Mouse (Mus musculus) kidney, embryonic 15.5 days (tissue): ENCODE results near the gene Zfp580. TPM values are rescaled to one million over a fixed set of nuclear protein-coding genes. Genes with fewer than 3 reads are reported as not detected.

Experiments used
- ATAC-seq: fragments of 200-750 bp; cut with Nextera tagmentation; replicated peaks from 2 replicates; pipeline ENCODE4 v1.8.0; 2017; ENCODE audit warnings: moderate TSS enrichment; ENCODE audit not compliant: low FRiP score
- H3K27ac ChIP-seq: fragments of 300-500 bp; sonication (generic); 2 replicates; pipeline ENCODE4 v1.5.1; 2015; ENCODE audit warnings: mild to moderate bottlenecking, inconsistent platforms
- H3K27me3 ChIP-seq: fragments of 300-500 bp; sonication (generic); 2 replicates; pipeline ENCODE4 v1.6.1; 2015; ENCODE audit warnings: inconsistent platforms
- H3K36me3 ChIP-seq: fragments of 300-500 bp; sonication (generic); 2 replicates; pipeline ENCODE4 v1.6.1; 2015; ENCODE audit warnings: inconsistent platforms
- H3K4me1 ChIP-seq: fragments of 300-500 bp; sonication (generic); 2 replicates; pipeline ENCODE4 v1.6.1; 2015; ENCODE audit warnings: inconsistent platforms
- H3K4me2 ChIP-seq: fragments of 300-500 bp; sonication (generic); 2 replicates; pipeline ENCODE4 v1.6.1; 2015; ENCODE audit warnings: moderate library complexity, mild to moderate bottlenecking, inconsistent platforms
- H3K4me3 ChIP-seq: fragments of 300-500 bp; sonication (generic); replicated peaks from 2 replicates; pipeline ENCODE4 v1.5.1; 2015; ENCODE audit warnings: mild to moderate bottlenecking, inconsistent platforms
- H3K9ac ChIP-seq: fragments of 300-500 bp; sonication (generic); 2 replicates; pipeline ENCODE4 v1.6.1; 2015; ENCODE audit warnings: mild to moderate bottlenecking, inconsistent platforms
- H3K9me3 ChIP-seq: fragments of 300-500 bp; sonication (generic); replicated peaks from 2 replicates; pipeline ENCODE4 v1.6.1; 2016; ENCODE audit warnings: inconsistent platforms
- WGBS: fragments of 180-500 bp; shearing (Covaris S2); methylation state at CpG from one replicate; pipeline ENCODE4 v1.1.7; 2015; ENCODE audit warnings: mixed read lengths; 5-methylcytosine and 5-hydroxymethylcytosine counted together
- polyA plus RNA-seq: library from polyadenylated mRNA; unstranded; fragments of >200 nt; fragmentation: Nextera tagmentation; extraction: Ambion mirVana; gene quantifications from 2 replicates; pipeline ENCODE4 v1.2.1, GENCODE M21; 2015

Gene Zfp580
- polyA plus RNA-seq, 1 experiment from 2014 or later, result 41.0 TPM

DNA sequence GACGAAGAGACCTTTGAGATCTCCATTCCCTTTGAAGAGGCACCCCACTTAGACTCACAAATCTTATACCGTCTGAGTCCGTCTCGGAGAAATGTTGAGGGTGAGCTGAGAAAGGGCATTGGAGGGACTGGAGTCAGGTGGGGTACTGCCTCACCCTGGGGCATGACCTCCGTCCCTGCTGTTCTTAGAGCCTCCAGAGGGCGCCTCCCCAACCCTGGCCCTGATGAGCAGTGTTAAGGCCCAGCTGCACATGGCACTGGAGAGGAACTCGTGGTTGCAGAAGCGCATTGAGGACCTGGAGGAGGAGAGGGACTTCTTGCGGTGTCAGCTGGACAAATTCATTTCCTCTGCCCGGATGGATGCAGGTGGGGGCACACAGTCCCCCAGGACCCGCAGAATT is 6.5 kb downstream of the Zfp580 start:
- no peak overlapping the region for H3K9ac ChIP-seq
- peaks cover 54% of the 10 kb centered on the region for H3K27me3 ChIP-seq
- ATAC-seq, result no peak
- 27% methylated on average over 11 of the region's 11 CpGs for WGBS
- H3K9me3 ChIP-seq, result no peaks in the 10 kb centered on the region
- peaks cover 62% of the 10 kb centered on the region for H3K4me1 ChIP-seq
- no peaks in the 10 kb centered on the region for H3K36me3 ChIP-seq
- H3K4me2 ChIP-seq, result peak overlapping the region; percentile 88
- 0 out of 2 replicates have a peak overlapping the region, but pooled peaks have one; percentile 56 for H3K27ac ChIP-seq
- peak overlapping the region; percentile 61 for H3K4me3 ChIP-seq

DNA sequence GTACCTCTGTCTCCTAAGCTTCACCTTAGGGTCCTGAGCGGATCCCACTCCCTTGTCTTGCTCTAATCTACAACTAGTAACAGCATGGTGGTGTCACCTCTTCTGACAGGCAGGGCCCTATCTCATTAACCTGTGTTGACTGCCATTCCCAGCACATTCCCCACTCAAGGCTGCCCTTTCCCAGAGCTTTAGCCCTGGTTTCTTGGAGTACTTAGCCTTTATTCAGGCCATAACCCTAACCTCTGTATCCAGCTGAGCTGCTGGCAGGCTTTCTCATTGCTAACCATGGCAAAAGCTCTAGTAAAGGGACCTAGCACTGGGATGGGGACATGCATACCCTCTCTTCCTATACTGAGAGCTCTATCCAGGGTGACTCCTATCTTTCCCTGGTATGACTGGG is 7.3 kb downstream of the Zfp580 start:
- Histone ChIP-seq H3K4me2 (no peak overlapping the region), H3K9ac (no peak overlapping the region), H3K4me3 (no peak overlapping the region), H3K36me3 (no peaks in the 10 kb centered on the region), H3K27me3 (peaks cover 46% of the 10 kb centered on the region), H3K27ac (no peak overlapping the region), H3K9me3 (no peaks in the 10 kb centered on the region), H3K4me1 (peaks cover 59% of the 10 kb centered on the region)
- 88% methylated on average over 1 of the region's 1 CpGs for WGBS
- no peak for ATAC-seq

DNA sequence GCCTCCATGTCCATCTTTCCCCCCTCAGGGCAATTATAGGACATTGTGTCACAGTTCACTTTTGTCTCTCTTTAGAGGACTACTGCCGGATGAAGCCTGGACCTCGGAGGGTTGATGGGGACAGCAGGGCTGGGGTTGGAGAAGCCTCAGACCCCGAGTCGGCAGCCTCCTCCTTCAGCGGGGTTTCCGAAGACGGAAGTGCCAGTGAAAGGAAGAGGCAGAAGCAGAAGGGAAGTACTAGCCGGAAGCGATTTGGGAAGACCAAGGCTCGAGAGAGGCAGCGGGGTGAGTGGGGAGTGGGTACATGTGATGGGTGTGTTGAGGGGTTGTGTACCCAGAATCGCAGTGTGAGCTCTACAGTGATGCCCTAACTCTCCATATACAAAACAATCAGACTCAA is 8.1 kb downstream of the Zfp580 start:
- Histone ChIP-seq H3K27ac (peak overlapping the region; percentile 100), H3K4me3 (0 out of 2 replicates have a peak overlapping the region, but pooled peaks have one; percentile 78)
- no peak for ATAC-seq

DNA sequence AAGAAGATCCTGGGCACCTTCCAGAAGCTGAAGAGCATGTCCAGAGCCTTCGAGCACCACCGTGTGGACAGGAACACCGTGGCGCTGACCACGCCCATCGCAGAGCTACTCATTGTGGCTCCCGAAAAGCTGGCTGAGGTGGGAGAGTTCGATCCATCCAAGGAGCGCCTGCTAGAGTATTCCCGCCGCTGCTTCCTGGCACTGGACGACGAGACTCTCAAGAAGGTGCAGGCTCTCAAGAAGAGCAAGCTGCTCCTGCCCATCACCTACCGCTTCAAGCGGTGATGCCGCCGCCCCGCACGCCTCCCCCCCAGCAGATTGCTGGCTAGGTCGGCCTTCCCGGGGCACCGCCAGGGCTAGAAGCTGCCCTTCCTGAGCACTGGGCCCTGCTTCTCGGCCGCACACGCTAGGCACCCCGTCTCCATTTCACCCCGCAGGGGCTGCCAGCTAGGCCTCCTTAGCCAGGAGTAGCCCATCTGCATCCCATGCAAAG is 8.9 kb downstream of the Zfp580 start:
- WGBS, result 2% methylated on average over 27 of the region's 27 CpGs
- ATAC-seq, result peak; percentile 22
- H3K36me3 ChIP-seq, result peaks cover 2% of the 10 kb centered on the region

More for the DNA sequence above, 8.1 kb downstream of the Zfp580 start:
- H3K4me1 ChIP-seq, result peaks cover 59% of the 10 kb centered on the region
- WGBS, result 94% methylated on average over 12 of the region's 12 CpGs
- no peaks in the 10 kb centered on the region; the same call in 1 of the 2 replicates for H3K36me3 ChIP-seq
- no peak overlapping the region for H3K4me2 ChIP-seq
- H3K9ac ChIP-seq, result no peak overlapping the region
- H3K9me3 ChIP-seq, result no peaks in the 10 kb centered on the region
- H3K27me3 ChIP-seq, result peaks cover 38% of the 10 kb centered on the region

DNA sequence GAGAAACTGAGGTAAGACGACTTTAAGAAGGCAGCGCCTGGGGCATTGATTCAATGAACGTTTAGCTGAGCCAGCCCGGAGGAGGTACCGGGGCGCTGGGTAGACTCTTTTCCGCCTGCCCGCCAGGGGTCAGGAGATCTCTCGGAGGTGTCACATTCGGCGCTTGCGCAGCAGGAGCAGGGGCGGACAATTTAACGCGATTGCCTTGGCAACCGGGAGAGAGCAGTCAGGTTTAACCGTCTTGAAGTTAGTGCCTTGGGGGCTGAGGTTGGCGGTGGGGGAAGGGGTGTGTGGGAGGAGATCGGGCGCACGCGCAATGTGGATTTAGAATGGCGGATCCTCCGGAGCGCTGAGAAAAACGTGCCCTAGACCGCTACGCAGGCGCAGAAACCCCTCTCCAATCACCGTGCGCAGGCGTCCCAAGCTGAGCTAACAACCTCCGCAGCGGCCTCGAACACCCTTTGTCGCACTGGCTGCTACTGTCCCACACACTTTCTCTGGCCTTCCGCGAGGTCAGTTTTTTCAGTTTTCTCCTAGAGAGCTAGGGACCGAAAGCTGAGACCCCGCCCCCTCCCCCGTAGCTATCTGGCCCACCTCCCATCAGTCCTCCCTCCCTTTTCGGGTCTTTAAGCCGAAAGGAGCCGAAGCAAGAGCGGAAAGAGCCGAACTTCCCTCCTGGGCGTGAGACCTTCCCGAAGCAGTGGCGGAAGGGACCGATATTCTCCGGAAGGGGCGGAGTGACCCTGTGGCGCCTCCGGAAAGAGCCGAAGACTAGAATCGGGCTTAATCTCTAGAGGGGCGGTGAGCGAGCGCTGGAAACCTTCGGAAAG is 9.8 kb downstream of the Zfp580 start:
- under 1% methylated on average over 60 of the region's 60 CpGs for WGBS

More for the DNA sequence above, 8.9 kb downstream of the Zfp580 start:
- H3K9ac ChIP-seq, result peak overlapping the region; percentile 96
- H3K4me3 ChIP-seq, result peak overlapping the region; percentile 78
- peaks cover 61% of the 10 kb centered on the region for H3K4me1 ChIP-seq
- peaks cover 29% of the 10 kb centered on the region for H3K27me3 ChIP-seq
- H3K27ac ChIP-seq, result peak overlapping the region; percentile 100
- peak overlapping the region; percentile 92 for H3K4me2 ChIP-seq
- no peaks in the 10 kb centered on the region for H3K9me3 ChIP-seq

DNA sequence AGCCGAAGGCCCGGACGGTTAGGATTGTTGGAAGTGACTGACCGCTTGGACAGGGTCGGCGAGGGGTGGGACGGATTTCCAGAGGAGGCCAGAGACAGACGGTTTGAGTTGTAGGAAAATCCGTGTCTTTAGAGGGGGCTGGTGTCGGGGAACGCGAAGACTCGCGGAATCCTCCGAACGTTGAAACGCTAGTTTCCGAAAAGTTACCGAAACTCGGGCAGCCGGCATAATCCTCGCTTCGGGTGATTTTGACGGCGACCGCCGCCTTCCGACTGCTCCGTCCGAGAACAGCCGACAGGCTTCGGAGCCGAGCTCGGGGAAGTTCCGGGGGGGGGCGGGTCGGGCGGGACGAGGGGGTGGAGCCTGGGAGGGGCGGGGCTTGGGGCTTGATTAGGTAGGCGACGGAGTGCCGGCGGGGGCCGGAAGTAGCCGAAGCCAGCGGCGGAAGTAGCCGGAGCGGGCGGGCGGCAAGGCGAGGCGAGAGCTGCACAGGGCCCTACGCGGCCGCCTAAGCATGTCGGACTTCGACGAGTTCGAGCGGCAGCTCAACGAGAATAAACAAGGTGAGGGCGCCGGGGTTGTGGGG is 10.5 kb downstream of the Zfp580 start, which contains the start of gene U2af2:
Gene U2af2 (plus strand): TSS at position 370 of the 586 bp plus-strand sequence.
- H3K4me3 ChIP-seq, result peak within 1 kb of the TSS; percentile 78
- H3K4me1 ChIP-seq, result peaks cover 63% of the 10 kb centered on the region
- H3K27ac ChIP-seq, result peak within 1 kb of the TSS; percentile 100
- H3K4me2 ChIP-seq, result peak within 1 kb of the TSS; percentile 92
- WGBS, result under 1% methylated on average over 64 of the region's 65 CpGs
- ATAC-seq, result peak; percentile 85
- H3K27me3 ChIP-seq, result peaks cover 16% of the 10 kb centered on the region
- H3K9ac ChIP-seq, result peak within 1 kb of the TSS; percentile 96
- H3K9me3 ChIP-seq, result no peaks in the 10 kb centered on the region
- peaks cover 18% of the 10 kb centered on the region for H3K36me3 ChIP-seq

More for the DNA sequence above, 9.8 kb downstream of the Zfp580 start:
- H3K9me3 ChIP-seq, result no peaks in the 10 kb centered on the region
- peak overlapping the region; percentile 92 for H3K4me2 ChIP-seq
- ATAC-seq, result peak; percentile 91
- peaks cover 10% of the 10 kb centered on the region for H3K36me3 ChIP-seq
- H3K9ac ChIP-seq, result peak overlapping the region; percentile 96
- H3K4me1 ChIP-seq, result peaks cover 67% of the 10 kb centered on the region
- peak overlapping the region; percentile 100 for H3K27ac ChIP-seq
- peak overlapping the region; percentile 78 for H3K4me3 ChIP-seq
- peaks cover 20% of the 10 kb centered on the region for H3K27me3 ChIP-seq

DNA sequence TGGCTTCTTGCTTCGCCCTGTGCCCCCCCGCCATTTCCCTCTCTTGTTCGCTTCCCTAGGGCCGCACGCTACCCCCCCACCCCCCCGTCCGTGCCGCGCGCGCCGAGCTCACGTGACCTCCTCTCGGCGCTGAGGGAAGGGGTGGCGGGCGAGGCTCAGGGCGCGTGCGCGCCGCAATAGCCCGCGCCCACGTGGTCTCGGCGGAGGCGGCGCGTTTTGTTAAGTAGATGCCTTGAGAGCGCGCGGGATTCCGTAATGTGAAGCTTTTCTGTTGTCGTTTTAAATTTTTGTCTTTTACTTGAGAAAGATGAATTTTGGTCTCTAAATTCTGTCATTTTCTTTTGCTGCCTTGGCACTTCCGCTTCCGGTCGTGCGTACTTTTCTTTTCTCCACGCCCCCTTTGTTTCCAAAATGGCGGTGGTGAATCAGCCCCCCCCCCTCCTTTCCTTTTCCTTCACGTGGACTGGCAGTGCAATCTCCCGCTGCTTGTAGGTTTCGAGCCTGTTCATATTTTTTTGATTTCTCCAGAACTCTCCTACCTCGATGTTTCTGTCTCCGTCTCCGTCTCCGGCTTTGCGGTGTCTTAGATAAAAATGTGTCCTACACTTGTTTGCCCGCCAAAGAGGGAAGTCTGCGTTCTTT is 11.1 kb downstream of the Zfp580 start:
- H3K27me3 ChIP-seq, result peaks cover 10% of the 10 kb centered on the region
- peak overlapping the region; percentile 100 for H3K27ac ChIP-seq
- H3K4me1 ChIP-seq, result peaks cover 57% of the 10 kb centered on the region
- H3K36me3 ChIP-seq, result peaks cover 24% of the 10 kb centered on the region
- peak overlapping the region; percentile 92 for H3K4me2 ChIP-seq
- peak overlapping the region; percentile 96 for H3K9ac ChIP-seq
- peak; percentile 47 for ATAC-seq
- H3K9me3 ChIP-seq, result no peaks in the 10 kb centered on the region
- WGBS, result 0% methylated on average over 47 of the region's 51 CpGs
- peak overlapping the region; percentile 78 for H3K4me3 ChIP-seq

DNA sequence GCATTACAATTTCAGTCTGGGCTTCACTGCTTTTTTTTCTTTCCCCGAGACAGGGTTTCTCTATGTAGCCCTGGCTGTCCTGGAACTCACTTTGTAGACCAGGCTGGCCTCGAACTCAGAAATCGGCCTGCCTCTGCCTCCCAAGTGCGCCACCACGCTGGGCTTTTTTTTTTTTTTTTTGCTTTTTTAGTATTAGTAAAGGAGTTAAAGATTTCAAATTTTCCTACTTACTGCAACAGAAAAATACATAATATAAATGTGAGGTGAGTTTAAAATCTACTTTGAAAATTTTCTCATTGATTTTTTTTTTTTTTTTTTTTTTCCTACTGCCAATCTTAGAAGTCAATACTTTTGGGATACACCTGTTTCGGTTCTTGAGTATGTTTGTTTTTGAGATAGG is 13.5 kb downstream of the Zfp580 start:
- 93% methylated on average over 6 of the region's 6 CpGs for WGBS
- peaks cover 48% of the 10 kb centered on the region for H3K36me3 ChIP-seq
- ATAC-seq, result no peak
- H3K27ac ChIP-seq, result no peak overlapping the region
- peaks cover 41% of the 10 kb centered on the region for H3K4me1 ChIP-seq
- H3K27me3 ChIP-seq, result no peaks in the 10 kb centered on the region
- H3K9me3 ChIP-seq, result no peaks in the 10 kb centered on the region
- H3K4me2 ChIP-seq, result peak overlapping the region; percentile 92; the same call in 1 of the 2 replicates
- peak overlapping the region; percentile 78; the same call in 1 of the 2 replicates for H3K4me3 ChIP-seq
- no peak overlapping the region for H3K9ac ChIP-seq

DNA sequence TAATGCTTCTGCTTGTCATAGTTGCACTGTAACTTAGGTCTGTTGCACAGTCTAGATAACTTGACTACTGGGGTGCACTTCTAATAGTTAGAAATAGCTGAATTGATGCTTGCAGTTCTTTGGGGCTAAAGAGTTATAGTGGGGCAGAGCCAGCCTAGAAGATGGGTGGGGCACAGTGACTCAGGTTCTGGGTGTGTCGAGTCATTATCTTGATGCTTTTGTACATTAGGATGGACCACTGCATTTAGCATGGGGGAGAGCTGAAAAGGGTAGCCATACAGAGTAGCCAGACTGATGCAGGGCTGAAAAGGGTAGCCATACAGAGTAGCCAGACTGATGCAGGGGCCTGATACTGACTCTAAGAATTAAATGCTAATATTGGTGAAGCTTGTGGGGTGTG is 22.2 kb downstream of the Zfp580 start:
- no peak overlapping the region for H3K27ac ChIP-seq
- peaks cover 99% of the 10 kb centered on the region for H3K36me3 ChIP-seq
- no peak overlapping the region for H3K4me3 ChIP-seq
- no peak for ATAC-seq
- H3K4me2 ChIP-seq, result no peak overlapping the region
- H3K9me3 ChIP-seq, result no peaks in the 10 kb centered on the region
- 76% methylated on average over 1 of the region's 1 CpGs for WGBS
- no peaks in the 10 kb centered on the region for H3K27me3 ChIP-seq
- H3K9ac ChIP-seq, result no peak overlapping the region
- H3K4me1 ChIP-seq, result no peaks in the 10 kb centered on the region

DNA sequence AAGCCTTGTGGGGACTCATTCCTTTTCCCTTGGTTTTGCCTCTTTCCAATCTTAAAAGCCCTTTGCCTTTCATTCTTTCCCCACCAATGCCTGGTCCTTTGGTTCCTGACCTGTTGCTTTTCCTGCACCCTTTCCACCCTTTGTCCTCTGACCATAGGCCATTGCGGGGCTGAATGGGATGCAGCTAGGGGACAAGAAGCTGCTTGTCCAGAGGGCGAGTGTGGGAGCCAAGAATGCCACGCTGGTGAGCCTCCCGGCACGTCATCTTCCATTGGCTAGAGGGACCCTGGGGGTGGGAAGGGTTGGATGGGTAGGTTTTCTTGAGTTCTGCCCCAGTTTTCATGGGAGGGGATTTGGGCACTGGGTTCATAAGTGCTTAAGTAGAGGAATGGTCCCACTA is 23.6 kb downstream of the Zfp580 start:
- no peak overlapping the region for H3K9ac ChIP-seq
- WGBS, result 96% methylated on average over 5 of the region's 5 CpGs
- ATAC-seq, result no peak
- no peaks in the 10 kb centered on the region for H3K27me3 ChIP-seq
- H3K27ac ChIP-seq, result no peak overlapping the region
- peaks cover 92% of the 10 kb centered on the region for H3K36me3 ChIP-seq
- no peak overlapping the region for H3K4me2 ChIP-seq
- H3K9me3 ChIP-seq, result no peaks in the 10 kb centered on the region
- H3K4me3 ChIP-seq, result no peak overlapping the region
- H3K4me1 ChIP-seq, result no peaks in the 10 kb centered on the region

DNA sequence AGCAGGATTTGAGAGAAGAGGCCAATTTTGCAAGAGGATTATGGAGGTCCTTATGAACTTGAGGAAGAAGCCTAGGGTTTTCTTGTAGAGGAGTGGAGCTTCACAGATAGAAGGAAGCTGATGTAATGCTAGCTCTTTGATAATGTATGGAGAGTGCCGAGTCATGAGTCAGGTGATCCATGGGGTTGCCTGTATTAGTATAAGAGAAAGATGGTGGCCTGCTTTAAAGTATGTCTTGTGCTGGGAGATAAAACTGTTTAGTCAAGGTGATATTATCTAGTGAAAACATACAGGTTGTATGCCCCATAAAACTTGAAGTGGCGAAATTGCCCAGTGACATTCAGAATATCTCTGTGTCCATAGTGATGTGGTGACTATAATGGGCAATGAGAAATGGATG is 25.6 kb downstream of the Zfp580 start:
- Histone ChIP-seq H3K27ac (no peak overlapping the region), H3K27me3 (no peaks in the 10 kb centered on the region), H3K9me3 (no peaks in the 10 kb centered on the region), H3K4me3 (no peak overlapping the region), H3K9ac (no peak overlapping the region), H3K4me2 (no peak overlapping the region), H3K36me3 (peaks cover 74% of the 10 kb centered on the region), H3K4me1 (peaks cover 13% of the 10 kb centered on the region)
- WGBS, result 82% methylated on average over 2 of the region's 2 CpGs
- no peak for ATAC-seq
